In genomic region chr1:88699401-88699800, GRCm38 (mm10) we compare ENCODE assay signal across 8 mouse cellular contexts. TPM values are rescaled to one million over a fixed set of nuclear protein-coding genes. Genes with fewer than 3 reads are reported as not detected.
DNase-seq lines count a peak whose midpoint lies in the region; ATAC-seq and TF ChIP-seq lines count a peak whose summit lies in the region.

No protein-coding gene starts in this region.

- TF ChIP-seq EP300 in CH12.LX (IDR thresholded peaks at IDR 0.05; ENCODE audit: low read length) = no peak

- in situ Hi-C loops in CH12.LX (cut with MboI; ENCODE audit: low pct_ligation_motif_present, low pct_unique_long_range_greater_than_20kb, low sequenced_read_pairs) = no loop called here

- H3K36me3 ChIP-seq in CH12.LX (replicated peaks in 1 of 2; ENCODE audit: control insufficient read depth in 1 of 2, insufficient read depth in 1 of 2, low read length in 1 of 2) = peaks cover 4 to 10% of the 10 kb centered on the region in 2 experiments
- peaks cover 13% of the 10 kb centered on the region for H3K36me3 ChIP-seq in forebrain, embryonic 12.5 days (replicated peaks)
- H3K36me3 ChIP-seq in hindbrain, embryonic 15.5 days = peaks cover 12% of the 10 kb centered on the region
- peaks cover 6% of the 10 kb centered on the region; the same call in 1 of the 2 replicates for H3K36me3 ChIP-seq in neural tube, embryonic 15.5 days

- H3K27ac ChIP-seq in cerebellum, adult 2 months (ENCODE audit: insufficient read depth, low read length) = no peak overlapping the region
- H3K27ac ChIP-seq in CH12.LX (ENCODE audit: insufficient read depth, low read depth) = no peak overlapping the region
- peak overlapping the region; percentile 96 for H3K27ac ChIP-seq in forebrain, embryonic 12.5 days
- peak overlapping the region; percentile 97 for H3K27ac ChIP-seq in hindbrain, embryonic 15.5 days (replicated peaks)
- H3K27ac ChIP-seq in neural tube, embryonic 15.5 days (replicated peaks) = peak overlapping the region; percentile 98

- H3K9ac ChIP-seq in CH12.LX (ENCODE audit: insufficient read depth, low read depth) = peak overlapping the region; percentile 84
- H3K9ac ChIP-seq in forebrain, embryonic 12.5 days = peak overlapping the region; percentile 97
- H3K9ac ChIP-seq in hindbrain, embryonic 15.5 days = peak overlapping the region; percentile 95
- peak overlapping the region; percentile 99 for H3K9ac ChIP-seq in neural tube, embryonic 15.5 days (replicated peaks)

- H3K4me2 ChIP-seq in CH12.LX (ENCODE audit: insufficient read depth, low read depth, poor library complexity, severe bottlenecking) = no peak overlapping the region
- peak overlapping the region; percentile 70 for H3K4me2 ChIP-seq in forebrain, embryonic 12.5 days
- H3K4me2 ChIP-seq in hindbrain, embryonic 15.5 days = peak overlapping the region; percentile 87
- peak overlapping the region; percentile 67 for H3K4me2 ChIP-seq in neural tube, embryonic 15.5 days

- no peaks in the 10 kb centered on the region for H3K27me3 ChIP-seq in cerebellum, adult 2 months (ENCODE audit: control insufficient read depth, insufficient read depth, low read length)
- H3K27me3 ChIP-seq in CH12.LX (replicated peaks) = no peaks in the 10 kb centered on the region
- H3K27me3 ChIP-seq in forebrain, embryonic 12.5 days = peaks cover 13% of the 10 kb centered on the region
- H3K27me3 ChIP-seq in hindbrain, embryonic 15.5 days = no peaks in the 10 kb centered on the region
- H3K27me3 ChIP-seq in neural tube, embryonic 15.5 days (replicated peaks) = no peaks in the 10 kb centered on the region

- ATAC-seq in forebrain, embryonic 12.5 days (ENCODE audit: low FRiP score) = no peak
- no peak for ATAC-seq in hindbrain, embryonic 15.5 days (ENCODE audit: low FRiP score, low read depth)
- ATAC-seq in neural tube, embryonic 15.5 days (ENCODE audit: low FRiP score) = no peak

- peak overlapping the region; percentile 57 for H3K4me3 ChIP-seq in cerebellum, adult 2 months (replicated peaks; ENCODE audit: insufficient read depth, low read depth, low read length)
- peak overlapping the region; percentile 85 to 97 (median 88) for H3K4me3 ChIP-seq in CH12.LX (replicated peaks in 1 of 3; ENCODE audit: low read depth in 2 of 3, low read length in 2 of 3, poor library complexity in 1 of 3)
- peak overlapping the region; percentile 95 for H3K4me3 ChIP-seq in forebrain, embryonic 12.5 days (replicated peaks)
- peak overlapping the region; percentile 85 for H3K4me3 ChIP-seq in hindbrain, embryonic 15.5 days
- H3K4me3 ChIP-seq in neural tube, embryonic 15.5 days (replicated peaks) = peak overlapping the region; percentile 92

- peaks cover 42% of the 10 kb centered on the region for H3K79me2 ChIP-seq in CH12.LX (replicated peaks; ENCODE audit: control insufficient read depth, extremely low read depth, insufficient read depth, poor library complexity, severe bottlenecking)

- DNase-seq in cerebellum, adult 2 months = no peak
- DNase-seq in cerebellum, adult 9-11 months = no peak
- peak; percentile 48 for DNase-seq in CH12.LX (ENCODE audit: extremely low read depth)
- DNase-seq in lung, adult 18-20 months = peak; percentile 84 to 85
- no peak for DNase-seq in gastrocnemius, postnatal 10 days

- H3K9me3 ChIP-seq in CH12.LX (replicated peaks; ENCODE audit: low read length) = peaks cover 38% of the 10 kb centered on the region
- no peaks in the 10 kb centered on the region for H3K9me3 ChIP-seq in forebrain, embryonic 12.5 days
- H3K9me3 ChIP-seq in hindbrain, embryonic 15.5 days = no peaks in the 10 kb centered on the region
- no peaks in the 10 kb centered on the region for H3K9me3 ChIP-seq in neural tube, embryonic 15.5 days (replicated peaks)

- TF ChIP-seq POLR2A in cerebellum, adult 2 months (IDR thresholded peaks at IDR 0.05; ENCODE audit: borderline replicate concordance, insufficient read depth, low read length) = no peak
- TF ChIP-seq POLR2A in CH12.LX (IDR thresholded peaks at IDR 0.05; ENCODE audit: low read depth, low read length) = no peak

- TF ChIP-seq RAD21 in CH12.LX (IDR thresholded peaks at IDR 0.05; ENCODE audit: low read depth, low read length) = no peak

- no peak for TF ChIP-seq CTCF in cerebellum, adult 2 months (IDR thresholded peaks at IDR 0.05; ENCODE audit: borderline replicate concordance, insufficient read depth, low read depth, low read length)
- TF ChIP-seq CTCF in CH12.LX (conservative IDR thresholded peaks at IDR 0.05 in 1 of 2, IDR thresholded peaks at IDR 0.05 in 1 of 2; ENCODE audit: low read depth in 2 of 2, low read length in 2 of 2) = no peak

- 71% methylated on average over 5 of the region's 5 CpGs for WGBS in cerebellum, adult 2 months
- WGBS in forebrain, embryonic 12.5 days = 5% methylated on average over 5 of the region's 5 CpGs
- WGBS in hindbrain, embryonic 15.5 days = 7% methylated on average over 5 of the region's 5 CpGs
- WGBS in neural tube, embryonic 15.5 days = 3% methylated on average over 5 of the region's 5 CpGs

- dilution Hi-C loops in CH12.LX (cut with MboI; ENCODE audit: extremely low pct_ligation_motif_present, extremely low pct_unique_long_range_greater_than_20kb, low sequenced_read_pairs) = no loop called here

- H3K4me1 ChIP-seq in cerebellum, adult 2 months (ENCODE audit: control insufficient read depth, insufficient read depth, low read length) = peaks cover 2% of the 10 kb centered on the region; the same call in 1 of the 2 replicates
- peaks cover 0 to 27% of the 10 kb centered on the region in 2 experiments; a peak in 2 of 4 replicates for H3K4me1 ChIP-seq in CH12.LX (ENCODE audit: control insufficient read depth in 1 of 2, insufficient read depth in 2 of 2)
- H3K4me1 ChIP-seq in forebrain, embryonic 12.5 days = peaks cover 21% of the 10 kb centered on the region
- peaks cover 27% of the 10 kb centered on the region for H3K4me1 ChIP-seq in hindbrain, embryonic 15.5 days (replicated peaks)
- peaks cover 31% of the 10 kb centered on the region for H3K4me1 ChIP-seq in neural tube, embryonic 15.5 days

TF ChIP-seq in CH12.LX, 34 proteins besides CTCF, POLR2A, EP300 and RAD21:
- TF ChIP-seq HCFC1 (IDR thresholded peaks at IDR 0.05; ENCODE audit: low read depth, low read length) (no peak), ZKSCAN1 (IDR thresholded peaks at IDR 0.05; ENCODE audit: borderline replicate concordance, low read depth, low read length) (no peak), JUND (conservative IDR thresholded peaks at IDR 0.05; ENCODE audit: low read depth, low read length) (no peak), ETS1 (conservative IDR thresholded peaks at IDR 0.05; ENCODE audit: low read depth, low read length) (no peak), CHD2 (IDR thresholded peaks at IDR 0.05; ENCODE audit: low read length) (no peak), MEF2A (IDR thresholded peaks at IDR 0.05; ENCODE audit: borderline replicate concordance, low read depth, low read length) (no peak), MAZ (IDR thresholded peaks at IDR 0.05; ENCODE audit: low read depth, low read length) (no peak), SMC3 (IDR thresholded peaks at IDR 0.05; ENCODE audit: low read depth, low read length) (no peak), BHLHE40 (IDR thresholded peaks at IDR 0.05; ENCODE audit: low read depth, low read length) (no peak)

RNA-seq across cellular contexts. Expression of gene Arl4c, which starts 2.6 kb away (rescaled TPM):
- 48.9 and 50.0 TPM in 2 replicates for polyA plus RNA-seq in cerebellum, adult 2 months (2012; rRNA removed)
- total RNA-seq in CH12.LX (2012; rRNA removed) (32.2 and 33.9 TPM in 2 replicates), CH12.LX (2014; rRNA removed) (24.1 and 25.8 TPM in 2 replicates)
- polyA plus RNA-seq in CH12.LX (2012; ENCODE audit: insufficient read length, low read depth) = 30.8 and 31.6 TPM in 2 replicates
- polyA plus RNA-seq in forebrain, embryonic 12.5 days (2016; fragmentation: Nextera tagmentation; extraction: Ambion mirVana) = 34.7 and 35.2 TPM in 2 replicates
- polyA plus RNA-seq in hindbrain, embryonic 15.5 days (2015; fragmentation: Nextera tagmentation; extraction: Ambion mirVana) = 43.6 and 45.3 TPM in 2 replicates
- 38.1 and 43.5 TPM in 2 replicates for polyA plus RNA-seq in neural tube, embryonic 15.5 days (2015; fragmentation: Nextera tagmentation; extraction: Ambion mirVana)
- 1 to 10 TPM; 4.4 to 6.3 TPM for total RNA-seq in gastrocnemius, postnatal 10 days (2021)

Comparison
In these comparisons a context has a peak if more than half of its experiments do, and no peak if none do; other contexts are left out.
1. DNase-seq: peak in CH12.LX (single experiment) and lung, adult 18-20 months (2 of 2); none in cerebellum, adult 2 months (0 of 2), cerebellum, adult 9-11 months (single experiment) and gastrocnemius, postnatal 10 days (single experiment).
2. H3K27ac ChIP-seq: peak in forebrain, embryonic 12.5 days (single experiment), hindbrain, embryonic 15.5 days (single experiment) and neural tube, embryonic 15.5 days (single experiment); none in cerebellum, adult 2 months (single experiment) and CH12.LX (single experiment).
3. Peak in every context shown above with its lines, with median percentiles within 50 percentile points of each other: H3K4me3 ChIP-seq and H3K9ac ChIP-seq.